Mouse (Mus musculus) thymus, postnatal 0 days (tissue): Measurements from ENCODE around the gene Ntrk3. TPM values are rescaled to one million over a fixed set of nuclear protein-coding genes. Genes with fewer than 3 reads are reported as not detected.

Source experiments
- DNase-seq: peaks from one replicate; pipeline ENCODE4 v3.0.0-alpha.2; 2015; ENCODE audit warnings: low spot score
- polyA plus RNA-seq: library from polyadenylated mRNA; unstranded; fragments of >200 nt; fragmentation: Nextera tagmentation; extraction: Ambion mirVana; gene quantifications from 2 replicates; pipeline ENCODE4 v1.2.1, GENCODE M21; 2015

Ntrk3 gene
- polyA plus RNA-seq, 1 experiment from 2014 or later, result 75.0 TPM

DNA sequence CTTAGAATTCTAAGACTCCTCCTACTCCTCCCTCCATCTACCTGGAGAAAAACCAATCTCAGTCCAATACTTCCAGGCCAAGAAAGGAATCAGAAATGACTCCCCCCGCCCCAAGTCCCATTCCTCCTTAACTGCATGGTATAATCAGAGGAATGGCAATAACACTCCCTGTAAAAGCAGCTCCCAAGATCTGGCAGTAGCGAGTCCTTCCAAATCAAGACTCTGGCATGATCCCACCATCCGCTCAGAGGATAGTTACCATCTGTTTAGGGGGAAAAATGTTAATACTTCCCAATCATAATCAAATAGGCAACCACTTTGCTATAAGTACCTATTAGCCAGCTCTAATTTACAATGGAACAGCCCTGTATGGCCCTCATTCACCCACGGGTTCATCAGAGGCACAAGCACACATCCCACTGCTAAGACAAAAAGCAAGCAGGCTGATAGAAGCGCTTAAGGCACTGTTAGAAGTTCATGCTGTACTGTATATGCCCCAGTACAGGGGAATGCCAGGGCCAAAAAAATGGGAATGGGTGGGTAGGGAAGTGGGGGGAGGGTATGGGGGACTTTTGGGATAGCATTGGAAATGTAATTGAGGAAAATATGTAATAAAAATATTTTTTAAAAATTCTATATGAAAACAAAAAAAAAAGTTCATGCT, 294.3 kb downstream of the Ntrk3 start:
- no peak for DNase-seq

DNA sequence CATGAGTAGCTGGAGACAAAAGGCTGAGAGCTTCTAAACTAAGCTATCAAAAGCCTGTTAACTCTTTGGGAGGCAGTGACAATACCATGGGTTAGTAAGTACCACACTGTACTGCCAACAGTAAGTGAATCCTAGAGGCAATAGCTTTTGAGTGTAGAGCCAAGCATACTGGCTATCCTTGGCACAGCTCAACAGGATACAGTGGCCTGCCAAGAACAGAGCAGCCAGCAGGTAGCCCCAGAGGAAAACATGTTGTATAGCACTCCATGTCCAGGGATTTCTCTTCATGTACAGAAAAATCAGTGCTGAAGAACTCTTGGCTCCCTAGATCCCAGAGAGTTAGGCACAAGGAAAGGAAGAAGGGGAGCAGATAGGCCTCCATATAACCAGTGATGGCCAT, 296.1 kb downstream of the Ntrk3 start:
- DNase-seq, result no peak

DNA sequence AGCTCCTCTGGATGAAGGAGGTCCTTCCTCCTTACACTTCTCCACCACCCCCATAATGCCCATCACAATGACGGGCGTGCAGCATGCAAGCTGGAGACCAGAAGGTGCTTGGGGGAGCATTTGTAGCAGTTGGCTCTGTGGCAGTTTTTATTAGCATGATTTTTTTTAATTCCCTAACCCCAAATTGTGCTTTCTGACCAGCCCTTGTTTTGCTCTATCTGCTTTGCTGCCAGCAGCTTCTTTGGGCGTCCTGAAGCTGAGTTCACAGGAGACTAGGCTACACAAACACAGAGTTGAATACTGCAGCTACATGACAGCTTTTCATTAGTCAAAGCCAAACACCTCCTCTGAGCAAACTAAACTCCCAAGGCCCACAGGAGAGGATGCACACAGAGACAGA, 296.9 kb downstream of the Ntrk3 start:
- no peak for DNase-seq

DNA sequence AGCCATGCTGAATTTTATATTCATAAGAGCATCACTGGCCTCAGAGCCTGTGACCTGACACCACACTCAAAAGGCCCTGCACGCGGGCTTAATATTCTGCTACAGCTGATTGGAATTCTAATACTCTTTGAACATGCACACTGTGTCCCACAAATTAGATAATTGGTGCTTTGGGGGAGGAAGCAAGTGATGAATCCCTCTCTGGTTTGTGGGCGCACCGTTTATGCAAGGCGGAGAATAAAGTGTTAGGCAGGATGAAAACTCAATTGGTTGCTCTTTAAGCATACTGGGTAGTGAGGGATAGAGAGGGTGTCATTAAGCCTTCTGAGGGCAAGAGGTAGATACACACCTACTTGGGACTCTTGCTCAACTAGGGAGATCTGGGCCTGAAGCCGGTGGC, 297.3 kb downstream of the Ntrk3 start:
- no peak for DNase-seq

DNA sequence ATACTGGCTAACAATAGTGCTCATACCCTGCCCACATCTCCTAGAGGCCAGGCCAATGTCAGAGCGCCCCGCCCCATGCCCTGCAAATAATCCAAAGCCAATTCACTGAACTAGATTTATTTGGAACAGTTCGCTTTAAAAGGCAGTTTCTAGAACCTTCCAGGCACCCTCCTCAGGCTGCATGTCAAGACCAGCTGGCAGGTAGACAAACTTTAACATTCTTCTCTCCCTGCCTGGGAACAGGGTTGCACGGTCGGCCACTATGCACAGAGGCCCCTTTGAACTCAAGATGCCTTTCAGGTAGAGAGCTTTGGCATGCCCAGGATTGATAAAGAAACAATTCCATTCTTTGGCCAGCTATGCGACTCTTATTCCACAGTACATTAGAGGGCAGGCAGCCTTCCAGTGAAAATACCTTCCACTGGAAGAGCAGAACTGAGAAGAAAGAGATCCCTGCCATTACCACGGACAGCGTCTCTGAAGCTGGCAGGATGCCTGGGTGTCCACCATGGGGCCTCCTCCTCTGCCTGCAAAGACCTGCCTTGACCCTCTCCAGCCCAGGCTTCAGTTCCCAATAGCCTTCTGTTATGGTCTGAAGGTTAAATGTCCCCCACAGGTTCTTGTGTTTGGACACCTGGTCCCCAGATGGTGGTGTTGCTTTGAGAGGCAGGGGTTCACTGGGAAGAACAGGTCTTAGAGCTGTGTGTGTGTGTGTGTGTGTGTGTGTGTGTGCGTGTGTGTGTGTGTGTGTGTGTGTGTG, 298.3 kb downstream of the Ntrk3 start:
- no peak for DNase-seq

DNA sequence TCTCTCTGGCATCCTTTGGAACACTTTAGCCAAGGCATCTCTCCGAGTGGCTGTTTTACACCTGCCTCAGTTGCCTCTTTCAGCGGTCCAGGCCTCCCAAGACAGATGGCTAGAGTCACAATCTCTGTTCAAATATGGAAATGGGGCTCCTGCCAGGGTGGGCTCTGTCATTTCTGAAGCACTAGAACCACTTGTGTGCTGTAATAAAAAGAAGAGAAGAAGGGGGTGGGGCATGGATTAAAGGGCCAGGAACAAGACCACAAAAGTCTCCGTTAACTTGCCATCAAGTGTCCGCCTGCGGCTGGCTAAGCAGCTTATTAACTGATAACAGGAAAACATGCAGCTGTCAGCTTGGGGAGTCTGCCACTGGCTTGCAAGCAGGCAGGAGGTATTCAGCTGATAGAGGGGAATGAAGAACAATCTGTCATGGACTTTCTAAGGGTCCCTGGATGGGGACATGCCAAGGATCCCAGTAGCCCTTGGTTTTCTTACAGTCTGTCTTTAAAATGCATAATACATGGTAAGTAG, 304.1 kb downstream of the Ntrk3 start:
- no peak for DNase-seq

DNA sequence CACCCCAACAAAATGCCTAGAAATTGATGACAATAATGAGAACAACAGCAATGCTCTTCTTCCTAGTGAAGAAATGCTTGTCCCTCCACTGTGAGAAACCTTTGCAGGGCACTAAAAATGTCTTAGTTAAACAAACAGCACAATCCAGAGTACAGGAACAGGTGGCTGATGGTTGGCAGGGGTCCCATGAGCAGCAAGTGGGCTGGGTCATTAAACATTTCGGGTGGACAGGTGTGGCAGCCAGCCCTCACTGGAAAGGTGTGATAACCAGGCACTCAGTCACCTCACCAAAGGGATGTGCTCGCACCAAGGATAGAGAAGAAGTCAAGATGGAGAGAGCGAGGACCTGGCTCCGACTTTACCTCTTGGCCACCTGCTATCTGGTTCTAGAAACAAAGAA, 306.2 kb downstream of the Ntrk3 start:
- DNase-seq, result no peak

DNA sequence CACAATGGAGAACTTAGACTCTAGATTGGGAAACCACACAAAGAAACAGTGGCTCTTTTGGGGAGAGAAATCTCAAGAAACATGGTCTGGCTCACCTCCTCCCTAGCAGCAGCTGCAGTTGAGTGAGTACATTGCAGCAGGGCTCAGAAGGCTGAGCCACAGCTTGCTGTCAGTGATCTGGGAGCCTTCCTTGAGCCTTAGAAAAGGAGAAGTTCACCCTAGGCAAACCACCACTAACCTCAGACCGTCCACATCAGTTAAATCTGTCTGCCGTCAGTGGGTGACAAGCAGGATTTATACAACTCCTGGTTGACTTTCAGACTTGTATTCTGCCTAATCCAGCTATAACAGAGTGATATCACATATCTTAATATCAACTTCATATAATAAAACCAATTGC, 325.6 kb downstream of the Ntrk3 start:
- no peak for DNase-seq

DNA sequence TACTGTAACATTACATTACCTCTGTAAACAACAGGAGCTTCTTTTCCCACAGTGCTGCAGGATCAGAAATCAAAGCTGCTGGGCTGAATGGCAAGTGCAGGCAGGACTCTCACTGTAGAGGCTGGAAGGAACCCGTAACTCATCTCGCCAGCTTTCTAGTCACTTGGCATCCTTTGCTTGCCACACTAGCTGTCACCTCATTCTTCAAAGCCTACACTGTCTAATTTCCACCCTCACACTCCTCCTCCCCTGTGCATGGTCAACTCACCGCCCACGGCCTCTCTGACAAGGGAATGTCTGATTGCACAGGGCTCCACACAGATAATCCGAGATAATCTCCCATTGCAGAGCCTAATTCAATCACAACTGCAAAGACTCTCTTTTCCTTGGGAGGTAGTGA, 327.8 kb downstream of the Ntrk3 start:
- no peak for DNase-seq

DNA sequence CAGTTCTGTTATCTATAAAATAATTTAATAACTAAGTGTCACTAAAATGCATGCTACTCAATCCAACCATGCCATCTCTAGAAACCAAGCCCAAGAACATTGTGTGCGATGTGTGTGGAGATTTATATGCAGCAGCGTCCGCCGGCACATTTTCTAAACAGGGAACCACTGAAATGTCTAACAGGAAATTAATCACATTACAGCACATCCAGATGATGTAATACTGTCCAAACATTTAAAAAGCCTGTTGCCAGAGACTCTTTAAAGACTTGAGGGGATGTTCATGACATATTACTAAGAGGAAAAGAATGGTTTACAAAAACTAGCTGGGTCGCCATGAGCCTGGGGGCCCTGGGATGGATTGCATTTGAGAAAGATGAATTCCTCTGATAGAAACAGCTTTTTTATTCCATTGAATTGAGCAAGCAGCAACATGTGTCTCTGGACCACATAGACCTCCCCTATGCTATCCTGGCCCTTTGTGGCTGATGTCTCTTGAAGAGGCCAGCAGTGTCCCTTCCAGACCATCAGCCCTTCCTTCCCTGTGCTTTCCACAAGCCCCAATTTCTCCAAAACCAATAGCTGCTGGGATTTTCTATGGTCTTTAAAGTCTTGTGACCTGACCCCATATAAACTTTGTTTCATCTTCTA, 331.0 kb downstream of the Ntrk3 start:
- no peak for DNase-seq

DNA sequence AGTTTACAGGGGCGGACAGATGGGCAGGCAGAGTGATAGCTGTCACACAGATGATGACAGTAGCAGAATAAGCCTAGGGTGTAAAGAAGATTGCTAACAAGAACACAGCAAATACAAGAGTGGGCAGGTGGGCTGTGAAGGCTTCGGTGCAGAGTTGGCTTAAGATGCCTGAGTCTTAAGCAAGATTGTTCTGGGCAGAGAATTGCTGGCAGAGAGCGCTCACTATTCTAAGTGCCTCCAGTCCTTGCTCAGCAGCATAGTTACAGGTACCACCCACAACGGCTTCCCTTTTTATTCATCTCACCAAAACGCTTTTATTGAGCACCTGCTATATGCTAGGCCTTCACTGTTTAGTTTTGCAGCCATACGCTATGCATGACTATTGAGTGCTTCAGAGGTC, 333.3 kb downstream of the Ntrk3 start:
- no peak for DNase-seq

DNA sequence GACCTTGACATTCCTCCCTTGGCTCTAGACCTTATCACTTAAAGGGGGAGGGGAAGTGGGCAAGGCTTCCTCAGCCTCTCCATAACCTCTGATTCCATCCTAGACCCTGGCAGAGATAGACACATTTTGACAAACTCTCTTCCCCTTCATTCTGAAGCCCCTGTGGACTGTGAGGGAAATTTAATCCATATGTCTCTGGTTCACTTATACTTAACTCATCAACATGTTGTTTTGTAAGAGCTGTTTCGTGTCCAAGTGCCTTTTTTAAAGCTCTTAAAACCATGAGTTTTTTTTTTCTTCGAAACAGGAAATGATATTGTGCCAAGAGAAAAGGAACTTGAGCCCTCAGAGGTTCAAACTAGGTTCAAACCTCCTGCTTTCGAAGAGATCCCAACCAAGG, 335.3 kb downstream of the Ntrk3 start:
- DNase-seq, result no peak

DNA sequence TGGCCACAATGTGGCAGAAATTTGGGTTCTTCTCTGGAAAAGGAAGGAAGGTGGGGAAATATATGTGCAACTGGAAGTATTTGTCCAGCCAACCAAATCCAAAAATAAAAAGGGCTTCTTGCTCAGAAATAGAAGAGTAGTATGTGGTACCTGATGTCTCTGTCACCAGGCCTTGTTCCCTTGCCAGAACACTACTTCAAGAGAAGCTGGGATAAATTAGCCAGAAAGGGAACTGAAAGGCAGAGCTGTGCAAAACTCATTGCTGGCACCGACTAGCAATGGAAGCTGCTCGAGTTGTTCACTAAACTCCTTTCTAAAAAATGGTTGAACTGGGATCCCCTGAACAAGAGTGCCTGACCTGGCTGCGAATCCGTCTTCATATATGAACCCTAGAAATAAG, 337.6 kb downstream of the Ntrk3 start:
- DNase-seq, result no peak

DNA sequence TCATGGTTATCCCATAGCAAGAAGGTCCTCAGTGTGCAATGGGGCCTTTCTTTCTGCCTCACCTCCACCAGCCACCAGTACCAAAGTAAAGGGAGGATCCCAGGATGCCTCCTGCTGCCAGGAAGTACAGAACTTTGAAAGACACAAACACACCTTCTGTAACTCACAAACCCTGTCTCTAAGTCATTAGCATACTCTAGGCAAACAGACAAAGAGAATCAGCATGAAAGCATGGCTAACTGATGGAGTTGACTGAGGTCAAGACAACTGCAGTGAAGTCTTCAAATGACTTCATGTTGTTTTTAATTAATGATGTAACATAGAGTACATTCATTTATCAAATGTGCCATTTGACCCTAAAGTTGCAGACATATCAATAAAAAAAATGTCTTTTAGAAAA, 339.4 kb downstream of the Ntrk3 start:
- DNase-seq, result no peak

DNA sequence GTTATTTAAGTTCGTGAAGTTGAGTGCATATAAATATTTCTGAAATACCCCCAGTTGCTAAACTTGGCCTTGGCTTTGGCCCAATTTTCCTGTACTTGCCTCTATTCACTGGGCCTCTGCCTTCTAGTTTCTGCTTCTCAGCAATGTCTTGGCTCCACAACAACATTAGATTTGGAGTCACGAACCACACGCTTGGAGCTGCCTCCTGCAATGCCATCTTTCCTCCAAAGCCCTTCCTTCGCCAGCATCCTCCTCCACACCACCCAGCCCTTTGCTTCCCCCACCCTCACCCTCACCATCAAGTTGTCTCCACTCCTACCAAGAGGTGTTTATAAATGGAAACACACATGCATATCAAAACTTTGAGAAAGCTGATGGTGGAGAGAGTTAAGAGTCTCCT, 340.6 kb downstream of the Ntrk3 start:
- DNase-seq, result no peak

DNA sequence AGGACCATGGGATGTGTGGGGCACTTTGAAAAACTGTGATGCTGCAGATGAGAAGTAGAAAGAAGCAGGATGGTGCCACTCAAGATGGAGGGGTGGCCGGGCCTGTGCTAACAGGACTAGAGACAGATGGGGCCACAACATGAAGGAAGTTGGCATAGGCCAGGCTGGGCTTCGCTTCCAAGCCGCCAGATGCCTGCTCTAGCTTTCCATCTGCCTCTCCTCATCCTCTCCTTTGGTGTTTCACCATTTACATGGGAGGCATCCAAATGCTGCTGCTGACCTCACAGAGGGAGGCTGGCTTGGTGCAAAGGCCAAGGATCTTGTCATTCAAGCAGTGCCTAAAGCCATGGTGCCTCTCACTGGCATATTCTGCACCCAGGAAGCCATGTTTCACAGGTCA, 347.8 kb downstream of the Ntrk3 start:
- no peak for DNase-seq

DNA sequence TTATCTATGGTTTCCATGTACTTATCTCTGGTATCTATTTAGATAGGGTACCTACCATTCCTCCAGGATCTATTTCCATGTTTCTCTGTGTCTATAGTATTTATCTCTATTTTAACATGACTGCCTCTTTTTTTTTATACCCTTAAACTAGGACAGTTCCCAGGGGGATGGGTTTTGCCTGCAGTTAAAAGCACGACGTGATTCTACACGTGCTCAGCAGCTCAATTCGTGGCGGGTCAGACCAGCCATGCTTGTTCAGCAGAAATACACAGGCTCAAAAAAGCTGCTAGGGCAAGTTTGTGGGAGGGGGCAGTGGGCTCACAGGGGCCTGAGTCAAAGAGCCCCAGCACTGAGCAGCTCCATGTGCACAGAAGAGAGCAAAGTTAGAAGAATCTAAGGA, 349.7 kb downstream of the Ntrk3 start:
- no peak for DNase-seq

DNA sequence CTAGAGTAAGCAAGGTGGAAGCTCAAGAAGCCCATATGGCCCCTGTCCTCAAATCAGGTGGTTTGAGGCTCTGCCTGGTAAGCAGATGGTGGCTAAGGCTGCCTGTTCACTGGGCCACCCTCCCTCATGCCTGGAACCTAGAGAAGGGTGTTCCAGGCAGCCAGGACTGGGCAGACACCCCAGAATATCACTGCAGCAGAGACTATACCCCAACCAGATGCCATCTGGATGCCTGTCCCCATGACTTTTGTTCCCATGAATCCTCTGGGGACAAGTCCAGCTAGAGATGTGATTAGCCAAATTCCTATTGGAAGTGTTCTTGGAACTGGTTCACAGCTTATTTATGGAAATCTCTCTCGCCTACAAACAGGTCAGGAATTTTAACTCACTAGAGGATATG, 351.8 kb downstream of the Ntrk3 start:
- DNase-seq, result no peak

DNA sequence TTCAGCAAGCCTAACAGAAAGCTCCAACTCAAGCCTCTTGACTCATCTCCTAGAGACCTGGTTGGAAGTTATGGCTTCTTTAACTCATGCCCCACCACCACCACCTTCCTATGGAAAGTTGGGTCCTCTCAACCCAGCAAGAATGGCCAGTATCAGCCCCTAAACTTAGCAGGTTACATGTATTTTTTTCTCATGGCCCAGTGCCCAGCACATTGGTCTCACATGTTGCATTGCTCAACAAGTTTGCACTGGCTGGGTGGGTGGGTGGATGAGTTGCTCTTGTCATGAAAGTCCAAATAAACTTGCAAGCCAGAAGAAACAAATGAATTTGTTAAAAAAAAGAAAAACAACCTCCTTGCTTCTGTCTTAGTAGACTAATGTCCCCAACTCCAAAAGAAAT, 353.7 kb downstream of the Ntrk3 start:
- no peak for DNase-seq

DNA sequence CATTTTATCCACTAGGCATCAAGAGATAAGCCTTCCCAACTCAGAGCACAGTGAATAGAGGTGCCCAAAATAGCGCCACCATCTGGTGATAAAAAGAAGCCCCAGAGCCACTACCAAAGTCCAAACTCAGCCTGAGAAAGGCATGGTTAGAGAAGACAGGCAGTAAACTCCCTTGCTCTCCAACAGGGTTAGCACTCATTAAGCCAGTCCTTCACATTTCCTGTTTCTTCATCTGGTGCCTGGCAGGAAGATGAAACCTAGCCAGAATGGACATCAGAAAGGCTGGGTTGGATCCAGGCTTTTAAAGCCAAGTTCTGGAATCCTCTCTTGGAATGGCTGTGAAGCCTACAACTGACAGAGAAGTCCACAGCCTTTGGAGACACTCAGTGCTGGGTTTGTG, 355.7 kb downstream of the Ntrk3 start:
- no peak for DNase-seq

DNA sequence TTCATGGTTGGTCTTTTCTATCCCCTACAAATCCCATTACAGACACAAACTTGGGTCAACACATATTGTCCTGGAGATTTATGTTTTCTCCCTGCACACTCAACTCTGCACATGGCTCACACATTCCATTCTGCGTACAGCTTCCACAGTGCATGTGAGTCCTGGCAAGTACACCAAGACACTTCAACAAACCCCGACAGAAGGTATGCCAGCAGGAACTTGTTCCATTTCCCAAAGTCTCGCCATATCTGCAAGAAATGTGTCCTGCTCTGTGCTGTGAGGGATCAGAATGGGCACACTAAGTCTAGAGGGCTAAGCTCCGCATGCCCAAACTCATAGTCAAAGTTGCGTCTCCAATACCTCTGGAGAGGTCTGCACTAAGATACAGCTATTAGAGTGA, 358.0 kb downstream of the Ntrk3 start:
- no peak for DNase-seq

DNA sequence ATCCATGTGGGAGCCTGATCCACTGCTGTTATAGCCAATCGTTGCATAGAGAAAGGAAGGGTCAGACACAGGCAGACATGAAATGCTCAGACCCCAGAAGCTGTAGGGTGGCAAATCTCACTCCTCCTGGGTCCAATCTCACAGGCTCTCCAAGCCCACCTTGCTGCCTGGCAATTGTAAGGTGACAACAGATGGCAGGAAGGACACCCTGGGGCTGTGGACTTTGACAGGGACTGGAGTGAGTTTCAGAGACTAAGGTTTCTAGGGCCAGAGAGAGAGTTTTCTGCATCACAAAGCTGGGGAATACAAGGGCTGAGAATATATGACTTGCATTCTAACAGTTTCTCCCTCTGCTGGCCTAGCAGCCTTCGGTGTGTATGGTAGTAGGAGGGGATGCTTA, 359.5 kb downstream of the Ntrk3 start:
- DNase-seq, result no peak

DNA sequence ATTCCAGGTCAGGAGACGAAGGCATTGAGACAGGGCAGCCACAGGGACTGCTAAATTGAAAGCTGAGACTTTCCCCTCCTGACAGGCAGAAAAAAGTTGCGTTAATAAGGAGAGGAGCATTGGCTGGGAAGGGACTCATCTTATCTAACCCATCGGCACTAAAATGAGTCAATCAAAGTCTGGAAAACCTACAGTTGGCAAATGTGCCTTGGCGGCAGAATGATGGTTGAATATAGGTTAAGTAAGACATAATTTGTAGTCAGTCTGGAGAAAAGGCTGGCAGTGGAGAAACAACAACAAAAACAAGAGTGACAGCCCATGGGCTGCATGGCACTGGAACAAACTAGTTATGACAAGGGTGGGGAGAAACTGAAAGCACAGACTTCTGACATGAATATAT, 360.9 kb downstream of the Ntrk3 start:
- no peak for DNase-seq
